Mouse (Mus musculus) embryonic facial prominence, embryonic 15.5 days (tissue): ENCODE data around the gene Arpc2. TPM values are rescaled to one million over a fixed set of nuclear protein-coding genes. Genes with fewer than 3 reads are reported as not detected.

ENCODE experiments used
- microRNA counts: library from miRNA; unstranded; fragments of <30 nt; microRNA quantifications from one replicate; lab custom pipeline; 2016
- microRNA-seq: library from miRNA; unstranded; fragments of <30 nt; microRNA quantifications from one replicate; pipeline ENCODE4, GENCODE M21; 2016; ENCODE audit warnings: borderline number of aligned reads
- polyA plus RNA-seq: library from polyadenylated mRNA; unstranded; fragments of >200 nt; fragmentation: Nextera tagmentation; extraction: Ambion mirVana; gene quantifications from 2 replicates; pipeline ENCODE4 v1.2.1, GENCODE M21; 2015

The Arpc2 gene
- polyA plus RNA-seq, 1 experiment from 2014 or later, result 415 TPM

MicroRNAs within 50 kb of the gene (microRNA counts, 519-probe panel; counts per million panel counts)
- 1,967 counts per million, percentile 38 among the panel's probes with 10 or more counts for microRNA mmu-miR-1928 (lab: Ali Mortazavi, UCI)

Small RNAs within 50 kb of the gene (microRNA-seq; reads per million reads assigned to microRNA genes)
- not detected for gene Mir1928

Other genes with a start within 250 kb of the Arpc2 start
- 49.3 and 53.7 TPM in 2 replicates for gene Tns1, start 111.6 kb upstream of the Arpc2 start, polyA plus RNA-seq
- gene Rufy4, start 110.5 kb upstream of the Arpc2 start, polyA plus RNA-seq, result 0.72 and 0.85 TPM in 2 replicates
- 0.37 TPM in 2 replicates for gene Cxcr2, start 82.1 kb upstream of the Arpc2 start, polyA plus RNA-seq
- not detected in 2 replicates for gene Cxcr1, start 41.5 kb upstream of the Arpc2 start, polyA plus RNA-seq
- gene Gpbar1, start 42.5 kb downstream of the Arpc2 start, polyA plus RNA-seq, result not detected in 2 replicates
- gene Aamp, start 48.7 kb downstream of the Arpc2 start, polyA plus RNA-seq, result 247 and 256 TPM in 2 replicates
- gene Pnkd, start 48.8 kb downstream of the Arpc2 start, polyA plus RNA-seq, result 120 and 130 TPM in 2 replicates
- 56.6 and 63.9 TPM in 2 replicates for gene Tmbim1, start 69.5 kb downstream of the Arpc2 start, polyA plus RNA-seq
- 2.5 and 2.8 TPM in 2 replicates for gene Catip, start 126.0 kb downstream of the Arpc2 start, polyA plus RNA-seq
- 3.7 and 4.7 TPM in 2 replicates for gene Slc11a1, start 139.1 kb downstream of the Arpc2 start, polyA plus RNA-seq
- 86.6 and 89.3 TPM in 2 replicates for gene Ctdsp1, start 155.4 kb downstream of the Arpc2 start, polyA plus RNA-seq
- gene Vil1, start 173.3 kb downstream of the Arpc2 start, polyA plus RNA-seq, result 0.08 and 0.16 TPM in 2 replicates